Mouse (Mus musculus) C2C12 (cell line): Measurements from ENCODE around the gene Glp1r.

ENCODE experiments used
- CEBPB ChIP-seq: IDR thresholded peaks from one replicate; pipeline ENCODE4 v1.6.1; 2011; ENCODE audit warnings: low read depth, mild to moderate bottlenecking, control low read depth, moderate library complexity
- CTCF ChIP-seq: IDR thresholded peaks from one replicate; pipeline ENCODE4 v1.5.1; 2011; ENCODE audit not compliant: control insufficient read depth, insufficient read depth, insufficient read length
- MYOD1 ChIP-seq: IDR thresholded peaks from one replicate; pipeline ENCODE4 v1.6.1; 2011; ENCODE audit warnings: low read depth; ENCODE audit not compliant: control insufficient read depth, insufficient read length
- MYOG ChIP-seq: IDR thresholded peaks from one replicate; pipeline ENCODE4 v1.6.1; 2011; ENCODE audit not compliant: control insufficient read depth, insufficient read length; ENCODE audit errors: extremely low read depth
- USF1 ChIP-seq: IDR thresholded peaks from one replicate; pipeline ENCODE4 v1.6.1; 2011; ENCODE audit warnings: low read depth, mild to moderate bottlenecking, control low read depth, moderate library complexity

- TF ChIP-seq CTCF (no peak), CEBPB (no peak), MYOG (no peak), MYOD1 (no peak), USF1 (no peak)
Observed at GRCm38 (mm10) chr17:30914264-30914663, 12.6 kb downstream of the Glp1r start.
